Mouse (Mus musculus): ENCODE measurements around the gene Pygo2. TPM values are rescaled to one million over a fixed set of nuclear protein-coding genes. Genes with fewer than 3 reads are reported as not detected.

Gene Pygo2
- total RNA-seq (2021) = 10 to 100 TPM; 57.2 to 66.1 TPM
- long read RNA-seq, experiment 1, transcript Pygo2-201 (3 exons, 3,198 nt) = major isoform, 27 of 67 reads
- long read RNA-seq, experiment 1, partial matches to known transcripts = 0 of 67 reads
- long read RNA-seq, experiment 1, other reads (novel, unspliced or antisense) = 35 of 67 reads
- long read RNA-seq, experiment 2, transcript Pygo2-201 (3 exons, 3,198 nt) = major isoform, 23 of 49 reads
- long read RNA-seq, experiment 2, partial matches to known transcripts = 0 of 49 reads
- long read RNA-seq, experiment 2, other reads (novel, unspliced or antisense) = 24 of 49 reads

GRCm38 (mm10) chr3:89430171-89431159, at the start of gene Pygo2:
TSS of gene Pygo2 (plus strand) at chr3:89430214.
- DNase-seq (ENCODE audit: low spot score in 2 of 2) = peak; percentile 92 to 98

GRCm38 (mm10) chr3:89380291-89380690, 49.7 kb upstream of the Pygo2 start:
- no peak for DNase-seq (ENCODE audit: low spot score in 2 of 2)

GRCm38 (mm10) chr3:89380711-89381110, 49.3 kb upstream of the Pygo2 start:
- DNase-seq (ENCODE audit: low spot score in 2 of 2) = no peak

- DNase-seq (ENCODE audit: low spot score in 2 of 2) = no peak
These were observed 48.8 kb upstream of the Pygo2 start for GRCm38 (mm10) chr3:89381233-89381632.

GRCm38 (mm10) chr3:89382033-89382882, 47.8 kb upstream of the Pygo2 start:
- no peak for DNase-seq (ENCODE audit: low spot score in 2 of 2)

- DNase-seq (ENCODE audit: low spot score in 2 of 2) = no peak
These were observed 47.1 kb upstream of the Pygo2 start for GRCm38 (mm10) chr3:89382950-89383349.

- no peak for DNase-seq (ENCODE audit: low spot score in 2 of 2)
These were observed 46.3 kb upstream of the Pygo2 start for GRCm38 (mm10) chr3:89383651-89384255.

- no peak for DNase-seq (ENCODE audit: low spot score in 2 of 2)
These were observed 45.5 kb upstream of the Pygo2 start for GRCm38 (mm10) chr3:89384331-89385076.

GRCm38 (mm10) chr3:89385451-89385850, 44.6 kb upstream of the Pygo2 start:
- no peak for DNase-seq (ENCODE audit: low spot score in 2 of 2)

- DNase-seq (ENCODE audit: low spot score in 2 of 2) = no peak
These were observed 43.3 kb upstream of the Pygo2 start for GRCm38 (mm10) chr3:89386438-89387420.

GRCm38 (mm10) chr3:89387632-89388031, 42.4 kb upstream of the Pygo2 start:
- no peak for DNase-seq (ENCODE audit: low spot score in 2 of 2)

GRCm38 (mm10) chr3:89388134-89388881, 41.7 kb upstream of the Pygo2 start:
- DNase-seq (ENCODE audit: low spot score in 2 of 2) = no peak

- no peak for DNase-seq (ENCODE audit: low spot score in 2 of 2)
These were observed 40.9 kb upstream of the Pygo2 start for GRCm38 (mm10) chr3:89388901-89389740.

GRCm38 (mm10) chr3:89390111-89390515, 39.9 kb upstream of the Pygo2 start:
- DNase-seq (ENCODE audit: low spot score in 2 of 2) = no peak

- DNase-seq (ENCODE audit: low spot score in 2 of 2) = no peak
These were observed 39.0 kb upstream of the Pygo2 start for GRCm38 (mm10) chr3:89390699-89391662.
